Mouse (Mus musculus) bone marrow, adult 2 months (tissue): ENCODE measurements at regions not wholly inside any gene's neighbourhood (a gene's known extent, or its start where the extent isn't known, plus 50 kb on each side); places are given as distances from the start of the nearest gene placed in this dataset.
A peak's percentile ranks its signal among the peaks of the same experiment; 100 is the strongest.
"Not testable (repeated sequence)": the region's sequence is repeated elsewhere in the genome, so short reads cannot be mapped to it uniquely, and the experiment has no call there.

Source experiments
- H3K27ac ChIP-seq: fragments of 200-500 bp; 2 replicates; pipeline ENCODE4 v1.5.1; 2012; ENCODE audit warnings: low read depth, mild to moderate bottlenecking, control low read depth, inconsistent platforms, low read length; ENCODE audit not compliant: control insufficient read depth, poor library complexity, insufficient read depth
- H3K4me1 ChIP-seq: fragments of 200-500 bp; 2 replicates; pipeline ENCODE4 v1.6.1; 2011; ENCODE audit warnings: low read length; ENCODE audit not compliant: control insufficient read depth, insufficient read depth
- H3K4me3 ChIP-seq: fragments of 200-500 bp; replicated peaks from 2 replicates; pipeline ENCODE3; 2011; ENCODE audit warnings: mild to moderate bottlenecking, low read depth, low read length, control low read depth; ENCODE audit not compliant: control insufficient read depth
- CTCF ChIP-seq: fragments of 200-500 bp; IDR thresholded peaks from 2 replicates; pipeline ENCODE4 v1.5.1; 2011; ENCODE audit warnings: low read length, control low read depth; ENCODE audit not compliant: control insufficient read depth, insufficient read depth
- POLR2A ChIP-seq: fragments of 200-500 bp; IDR thresholded peaks from 2 replicates; pipeline ENCODE4 v1.6.1; 2011; ENCODE audit warnings: low read depth, mild to moderate bottlenecking, control low read depth, low read length, borderline replicate concordance; ENCODE audit not compliant: control insufficient read depth
- WGBS: fragments of 180-500 bp; shearing (Covaris S2); methylation state at CpG from one replicate; pipeline ENCODE4 v1.1.7; 2018; 5-methylcytosine and 5-hydroxymethylcytosine counted together

DNA sequence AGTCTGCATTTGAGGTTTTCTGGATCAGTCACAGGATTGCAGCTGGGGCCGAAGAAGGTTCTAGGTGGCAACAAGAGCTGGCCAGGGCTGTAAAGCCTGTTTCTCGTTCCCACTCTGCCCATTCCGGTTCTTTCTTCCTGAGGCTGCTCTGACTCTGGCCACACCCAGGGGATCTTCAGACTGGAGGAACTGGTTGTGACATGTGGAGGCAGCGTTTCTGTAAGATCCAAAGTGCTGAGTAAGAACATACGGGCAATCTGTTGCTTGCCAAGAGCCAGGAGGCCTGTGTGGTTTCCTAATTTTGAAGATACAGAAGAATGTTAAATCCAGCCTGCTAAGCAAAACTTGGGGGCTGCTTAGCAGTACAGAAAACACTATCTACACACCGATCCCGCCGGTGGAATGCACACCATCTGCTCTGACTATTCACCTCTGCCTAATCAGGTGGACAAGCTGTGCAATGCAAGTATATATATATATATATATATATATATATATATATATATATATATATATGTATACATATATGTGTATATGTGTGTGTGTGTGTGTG lies 99.3 kb upstream of the Bmp2k start:
- no peak overlapping the region for H3K4me3 ChIP-seq
- H3K4me1 ChIP-seq = peaks cover 1% of the 10 kb centered on the region; the same call in 1 of the 2 replicates
- TF ChIP-seq POLR2A (no peak), CTCF (no peak)
- 11% methylated on average over 8 of the region's 8 CpGs for WGBS
- no peak overlapping the region for H3K27ac ChIP-seq

GRCm38 (mm10) chr5:96898695-96899094 lies 98.8 kb upstream of the Bmp2k start:
- H3K4me1 ChIP-seq = peaks cover 1% of the 10 kb centered on the region; the same call in 1 of the 2 replicates
- TF ChIP-seq POLR2A (no peak), CTCF (no peak)
- 71% methylated on average over 5 of the region's 5 CpGs for WGBS
- no peak overlapping the region for H3K27ac ChIP-seq
- no peak overlapping the region for H3K4me3 ChIP-seq

DNA sequence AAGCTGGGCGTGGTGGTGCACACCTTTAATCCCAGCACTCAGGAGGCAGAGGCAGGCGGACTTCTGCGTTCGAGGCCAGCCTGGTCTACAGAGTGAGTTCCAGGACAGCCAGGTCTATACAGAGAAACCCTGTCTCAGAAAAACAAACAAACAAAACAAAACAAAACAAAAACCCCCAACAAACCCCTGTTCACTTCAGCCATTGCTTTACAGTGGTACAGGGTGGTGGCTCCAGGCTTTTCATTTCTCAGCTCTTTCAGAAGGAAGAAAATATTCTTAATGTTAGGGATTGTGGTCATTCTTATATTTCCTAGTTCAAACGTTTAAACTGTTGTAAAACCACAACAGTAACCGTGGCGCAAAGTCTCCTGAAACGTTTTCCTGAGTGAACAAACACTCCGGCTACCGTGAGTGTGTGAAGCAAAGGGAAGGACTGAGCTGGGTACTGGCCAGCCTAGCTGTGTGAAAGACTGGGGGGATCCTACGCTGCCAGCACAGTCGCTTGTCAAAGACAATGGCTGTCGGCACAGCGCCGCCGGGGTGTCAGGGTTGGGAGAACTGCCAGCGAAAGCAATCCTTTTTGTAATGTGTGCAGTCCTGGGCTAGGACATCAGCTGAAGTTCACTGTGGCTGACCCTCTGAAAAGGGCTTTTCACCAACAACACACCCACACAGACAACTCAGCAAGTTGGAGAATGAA lies 91.8 kb upstream of the Bmp2k start:
- no peak overlapping the region for H3K4me3 ChIP-seq

GRCm38 (mm10) chr5:96908371-96908770 lies 89.1 kb upstream of the Bmp2k start:
- not testable (repeated sequence) for H3K4me1 ChIP-seq

More for the DNA sequence above, 91.8 kb upstream of the Bmp2k start:
- TF ChIP-seq CTCF (no peak), POLR2A (no peak)
- H3K27ac ChIP-seq = peak overlapping the region; percentile 2; the same call in 1 of the 2 replicates
- 10% methylated on average over 17 of the region's 17 CpGs for WGBS
- H3K4me1 ChIP-seq = peaks cover 1% of the 10 kb centered on the region

DNA sequence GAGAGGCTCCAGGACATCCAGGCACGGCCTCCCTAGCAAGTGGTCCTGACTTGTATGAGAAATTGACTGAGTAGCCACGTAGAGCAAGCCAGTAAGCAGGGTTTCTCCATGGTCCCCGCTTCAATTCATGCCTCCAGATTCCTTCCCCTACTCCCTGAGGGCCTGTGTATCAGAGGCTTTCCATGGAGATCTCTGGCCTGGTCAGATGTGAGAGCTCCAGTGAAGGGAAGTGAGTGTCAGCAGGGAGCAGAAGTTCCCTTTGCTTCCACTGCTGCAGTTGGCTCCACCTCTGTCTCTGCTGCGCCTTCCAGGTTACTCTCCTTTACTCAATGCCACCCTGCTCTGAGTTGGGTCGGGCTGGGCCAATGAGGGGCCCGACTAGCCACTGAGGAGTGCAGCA lies 88.3 kb upstream of the Bmp2k start:
- TF ChIP-seq POLR2A = no peak
- TF ChIP-seq CTCF = peak; percentile 14; the same call in 1 of the 2 replicates
- 65% methylated on average over 6 of the region's 6 CpGs for WGBS
- Histone ChIP-seq H3K27ac (peak overlapping the region; percentile 22; the same call in 1 of the 2 replicates), H3K4me1 (peaks cover 7% of the 10 kb centered on the region), H3K4me3 (no peak overlapping the region)

More at GRCm38 (mm10) chr5:96908371-96908770, 89.1 kb upstream of the Bmp2k start:
- H3K4me3 ChIP-seq, H3K27ac ChIP-seq: not testable (repeated sequence)
- 30% methylated on average over 2 of the region's 2 CpGs for WGBS

- H3K27ac ChIP-seq = peak overlapping the region; percentile 92
- TF ChIP-seq POLR2A = peak; percentile 13; the same call in 1 of the 2 replicates
- no peak for TF ChIP-seq CTCF
- H3K4me1 ChIP-seq = peaks cover 11% of the 10 kb centered on the region
- 1% methylated on average over 13 of the region's 13 CpGs for WGBS
- peak overlapping the region; percentile 53 for H3K4me3 ChIP-seq
Observed at GRCm38 (mm10) chr5:96911550-96912253, 85.8 kb upstream of the Bmp2k start.

- 1% methylated on average over 4 of the region's 4 CpGs for WGBS
- Histone ChIP-seq H3K4me3 (no peak overlapping the region), H3K27ac (peak overlapping the region; percentile 92), H3K4me1 (peaks cover 11% of the 10 kb centered on the region)
- TF ChIP-seq POLR2A = no peak
- no peak for TF ChIP-seq CTCF
Observed at GRCm38 (mm10) chr5:96912254-96912635, 85.2 kb upstream of the Bmp2k start.

- H3K4me3 ChIP-seq = no peak overlapping the region
- 5% methylated on average over 4 of the region's 4 CpGs for WGBS
- peak overlapping the region; percentile 92 for H3K27ac ChIP-seq
- TF ChIP-seq CTCF (no peak), POLR2A (no peak)
- peaks cover 11% of the 10 kb centered on the region for H3K4me1 ChIP-seq
Observed at GRCm38 (mm10) chr5:96912781-96913180, 84.7 kb upstream of the Bmp2k start.
